In the genomic region with DNA sequence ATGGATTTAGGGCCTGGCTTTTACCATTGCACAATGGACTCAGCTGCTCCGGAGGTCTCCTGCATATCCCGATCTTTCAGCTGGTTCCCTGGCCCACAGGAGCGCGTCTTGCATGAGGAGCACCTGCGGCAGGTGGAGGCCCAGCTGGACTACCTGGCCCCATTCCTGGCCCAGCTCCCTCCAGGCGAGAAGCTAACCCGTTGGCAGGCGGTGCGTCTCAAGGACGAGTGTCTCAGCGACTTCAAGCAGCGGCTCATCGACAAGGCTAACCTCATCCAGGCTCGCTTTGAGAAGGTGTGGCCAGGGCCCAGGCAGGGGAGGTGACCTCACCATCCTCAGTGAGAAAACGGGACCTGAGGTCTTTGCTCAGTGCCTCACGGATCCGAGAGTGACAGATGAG, we compare ENCODE assay signal across 26 mouse cellular contexts. TPM values are rescaled to one million over a fixed set of nuclear protein-coding genes. Genes with fewer than 3 reads are reported as not detected.
DNase-seq lines count a peak whose midpoint lies in the region; ATAC-seq and TF ChIP-seq lines count a peak whose summit lies in the region.
"Had no signal": no experiment of that assay in that cellular context is flagged by ENCODE, and none has a peak within 500 bp of the region (broad histone marks: within the 10 kb centered on the region; RNA-seq: fewer than 3 reads in every experiment).

No protein-coding gene starts in this region.

- TF ChIP-seq CTCF in cerebellum, adult 2 months (IDR thresholded peaks at IDR 0.05; ENCODE audit: borderline replicate concordance, insufficient read depth, low read depth, low read length), result no peak
- TF ChIP-seq CTCF in heart, adult 2 months (IDR thresholded peaks at IDR 0.05), result no peak

- H3K9me3 ChIP-seq in kidney, embryonic 15.5 days (replicated peaks), result no peaks in the 10 kb centered on the region
- H3K9me3 ChIP-seq: embryonic facial prominence, embryonic 15.5 days; forebrain, embryonic 10.5 days; forebrain, embryonic 15.5 days; heart, embryonic 12.5 days; hindbrain, embryonic 10.5 days had no signal

- no peak overlapping the region for H3K4me2 ChIP-seq in kidney, embryonic 15.5 days
- H3K4me2 ChIP-seq: embryonic facial prominence, embryonic 15.5 days; forebrain, embryonic 15.5 days; heart, embryonic 12.5 days; hindbrain, embryonic 14.5 days had no signal

- TF ChIP-seq POLR2A in cerebellum, adult 2 months (IDR thresholded peaks at IDR 0.05; ENCODE audit: borderline replicate concordance, insufficient read depth, low read length), result no peak
- no peak for TF ChIP-seq POLR2A in heart, adult 2 months (IDR thresholded peaks at IDR 0.05; ENCODE audit: insufficient read depth, low read depth, low read length)

- H3K27ac ChIP-seq in cerebellum, adult 2 months (ENCODE audit: insufficient read depth, low read length), result peak overlapping the region; percentile 49
- no peak overlapping the region for H3K27ac ChIP-seq in heart, adult 2 months
- no peak overlapping the region for H3K27ac ChIP-seq in kidney, embryonic 15.5 days
- H3K27ac ChIP-seq: embryonic facial prominence, embryonic 15.5 days; forebrain, embryonic 10.5 days; forebrain, embryonic 15.5 days; hindbrain, embryonic 10.5 days; hindbrain, embryonic 14.5 days; kidney, postnatal 0 days had no signal

- H3K36me3 ChIP-seq in heart, adult 2 months (ENCODE audit: control insufficient read depth, insufficient read depth, low read length), result no peaks in the 10 kb centered on the region
- no peaks in the 10 kb centered on the region for H3K36me3 ChIP-seq in kidney, embryonic 15.5 days
- H3K36me3 ChIP-seq: embryonic facial prominence, embryonic 15.5 days; forebrain, embryonic 10.5 days; forebrain, embryonic 15.5 days; heart, embryonic 12.5 days; hindbrain, embryonic 10.5 days had no signal

- TF ChIP-seq EP300 in heart, adult 2 months (IDR thresholded peaks at IDR 0.05; ENCODE audit: insufficient read depth, low read depth, low read length), result no peak

- H3K4me3 ChIP-seq in cerebellum, adult 2 months (replicated peaks; ENCODE audit: insufficient read depth, low read depth, low read length), result no peak overlapping the region
- H3K4me3 ChIP-seq in heart, adult 2 months, result no peak overlapping the region
- H3K4me3 ChIP-seq in kidney, embryonic 15.5 days (replicated peaks), result no peak overlapping the region
- H3K4me3 ChIP-seq: embryonic facial prominence, embryonic 15.5 days; erythroblast, embryonic 14.5 days; forebrain, embryonic 10.5 days; forebrain, embryonic 15.5 days; heart, embryonic 12.5 days; hindbrain, embryonic 10.5 days had no signal

- no peaks in the 10 kb centered on the region for H3K27me3 ChIP-seq in cerebellum, adult 2 months (ENCODE audit: control insufficient read depth, insufficient read depth, low read length)
- no peaks in the 10 kb centered on the region for H3K27me3 ChIP-seq in heart, adult 2 months (ENCODE audit: control insufficient read depth, insufficient read depth, low read length)
- H3K27me3 ChIP-seq in kidney, embryonic 15.5 days, result no peaks in the 10 kb centered on the region
- H3K27me3 ChIP-seq: embryonic facial prominence, embryonic 15.5 days; Patski had no signal

- H3K9ac ChIP-seq in heart, adult 2 months (ENCODE audit: low read depth, low read length), result no peak overlapping the region
- H3K9ac ChIP-seq in kidney, embryonic 15.5 days, result no peak overlapping the region
- H3K9ac ChIP-seq: embryonic facial prominence, embryonic 15.5 days; forebrain, embryonic 15.5 days; heart, embryonic 12.5 days; hindbrain, embryonic 14.5 days had no signal

- H3K4me1 ChIP-seq in cerebellum, adult 2 months (ENCODE audit: control insufficient read depth, insufficient read depth, low read length), result peaks cover 16% of the 10 kb centered on the region
- no peaks in the 10 kb centered on the region for H3K4me1 ChIP-seq in heart, adult 2 months (ENCODE audit: control insufficient read depth, insufficient read depth, low read length)
- H3K4me1 ChIP-seq in kidney, embryonic 15.5 days, result no peaks in the 10 kb centered on the region
- H3K4me1 ChIP-seq: heart, embryonic 12.5 days had no signal

- ATAC-seq in cerebellum, adult (ENCODE audit: insufficient number of reproducible peaks, low FRiP score, low TSS enrichment), result peak; percentile 3; the same call in 1 of the 2 replicates
- ATAC-seq in activated CD4-positive, CD25-positive, alpha-beta regulatory T cell, adult 4 months, result no peak
- no peak for ATAC-seq in kidney, embryonic 15.5 days (replicated peaks; ENCODE audit: low FRiP score)
- ATAC-seq: forebrain, embryonic 15.5 days; intestine, embryonic 16.5 days; Patski had no signal

- intact Hi-C loops in heart, adult 2 months (cut with DNase I), result loop anchor here (5.0 kb wide), 2 partner anchors 49 to 129 kb away; no protein-coding TSS in a partner anchor

- no peak for DNase-seq in cerebellum, postnatal 4 days (ENCODE audit: low spot score in 2 of 2)
- peak; percentile 80 to 81 for DNase-seq in cerebellum, adult 2 months
- peak; percentile 68 to 69 for DNase-seq in cerebellum, postnatal 10 days
- no peak for DNase-seq in heart, adult 2 months
- DNase-seq: adrenal gland, postnatal 25 days; embryo, embryonic 11 days; gastrocnemius, postnatal 36 days; heart, adult 18-20 months; kidney, adult 8-10 months had no signal

- no peaks in the 10 kb centered on the region for H3K79me2 ChIP-seq in heart, adult 2 months (replicated peaks; ENCODE audit: control insufficient read depth, insufficient read depth, low read length)

- 41% methylated on average over 17 of the region's 17 CpGs for WGBS in cerebellum, adult 2 months
- 64% methylated on average over 17 of the region's 17 CpGs for WGBS in heart, adult 2 months
- 84% methylated on average over 17 of the region's 17 CpGs for WGBS in kidney, embryonic 15.5 days

RNA-seq across cellular contexts. Expression of gene Katnb1, which starts 4.8 kb away (rescaled TPM):
- polyA plus RNA-seq in cerebellum, adult 2 months (2012; rRNA removed), result 53.0 and 54.0 TPM in 2 replicates
- total RNA-seq in heart, adult 2 months (2021), result 1 to 10 TPM; 4.5 to 5.9 TPM
- polyA plus RNA-seq in heart, adult 2 months (2012; rRNA removed), result 8.7 and 9.1 TPM in 2 replicates
- 10 to 100 TPM; 10.8 to 14.4 TPM for polyA plus RNA-seq in activated CD4-positive, CD25-positive, alpha-beta regulatory T cell, adult 4 months (2017; shearing (Covaris generic))
- 27.6 and 29.7 TPM in 2 replicates for polyA plus RNA-seq in kidney, embryonic 15.5 days (2015; fragmentation: Nextera tagmentation; extraction: Ambion mirVana)

RNA-seq across cellular contexts. Expression of gene Drc7, which starts 21.2 kb away (rescaled TPM):
- polyA plus RNA-seq in cerebellum, adult 2 months (2012; rRNA removed), result 2.2 and 5.1 TPM in 2 replicates
- not detected for total RNA-seq in heart, adult 2 months (2021)
- 0.41 TPM in 1 of 2 replicates, not detected in the other for polyA plus RNA-seq in heart, adult 2 months (2012; rRNA removed)
- not detected for polyA plus RNA-seq in activated CD4-positive, CD25-positive, alpha-beta regulatory T cell, adult 4 months (2017; shearing (Covaris generic))
- not detected in 2 replicates for polyA plus RNA-seq in kidney, embryonic 15.5 days (2015; fragmentation: Nextera tagmentation; extraction: Ambion mirVana)
- total RNA-seq: adrenal gland, postnatal 25 days; CH12.LX; gastrocnemius, adult 8-10 months; gastrocnemius, postnatal 36 days; heart, adult 18-20 months; heart, postnatal 25 days had no signal
- polyA plus RNA-seq: embryonic facial prominence, embryonic 11.5 days; erythroblast, embryonic 14.5 days; heart, embryonic 12.5 days; kidney, postnatal 0 days had no signal

RNA-seq across cellular contexts. Expression of gene Adgrg3, which starts 58.7 kb away (rescaled TPM):
- 0.16 and 0.25 TPM in 2 replicates for polyA plus RNA-seq in cerebellum, adult 2 months (2012; rRNA removed)
- 1 to 10 TPM; 1.3 to 2.5 TPM for total RNA-seq in heart, adult 2 months (2021)
- polyA plus RNA-seq in heart, adult 2 months (2012; rRNA removed), result 4.3 and 4.9 TPM in 2 replicates
- under 1 TPM; 0.21 to 0.41 TPM for polyA plus RNA-seq in activated CD4-positive, CD25-positive, alpha-beta regulatory T cell, adult 4 months (2017; shearing (Covaris generic))
- 4.8 TPM in 2 replicates for polyA plus RNA-seq in kidney, embryonic 15.5 days (2015; fragmentation: Nextera tagmentation; extraction: Ambion mirVana)
- total RNA-seq: CH12.LX had no signal

Comparison
In these comparisons a context has a peak if more than half of its experiments do, and no peak if none do; other contexts are left out.
1. DNase-seq: peak in cerebellum, adult 2 months (2 of 2) and cerebellum, postnatal 10 days (2 of 2); none in cerebellum, postnatal 4 days (0 of 2) and heart, adult 2 months (0 of 2).